Mouse (Mus musculus) testis, adult 2 months (tissue): ENCODE data around the gene Usp21.

ENCODE experiments used
- CTCF ChIP-seq: fragments of 200-500 bp; IDR thresholded peaks from 2 replicates; pipeline ENCODE4 v1.5.1; 2012; ENCODE audit warnings: low read depth, mild to moderate bottlenecking, inconsistent platforms, low read length, moderate library complexity; ENCODE audit not compliant: control insufficient read depth, insufficient read depth, insufficient replicate concordance
- POLR2A ChIP-seq: fragments of 200-500 bp; IDR thresholded peaks from 2 replicates; pipeline ENCODE4 v1.6.1; 2012; ENCODE audit warnings: low read depth, mild to moderate bottlenecking, inconsistent platforms, low read length, moderate library complexity; ENCODE audit not compliant: control insufficient read depth

DNA sequence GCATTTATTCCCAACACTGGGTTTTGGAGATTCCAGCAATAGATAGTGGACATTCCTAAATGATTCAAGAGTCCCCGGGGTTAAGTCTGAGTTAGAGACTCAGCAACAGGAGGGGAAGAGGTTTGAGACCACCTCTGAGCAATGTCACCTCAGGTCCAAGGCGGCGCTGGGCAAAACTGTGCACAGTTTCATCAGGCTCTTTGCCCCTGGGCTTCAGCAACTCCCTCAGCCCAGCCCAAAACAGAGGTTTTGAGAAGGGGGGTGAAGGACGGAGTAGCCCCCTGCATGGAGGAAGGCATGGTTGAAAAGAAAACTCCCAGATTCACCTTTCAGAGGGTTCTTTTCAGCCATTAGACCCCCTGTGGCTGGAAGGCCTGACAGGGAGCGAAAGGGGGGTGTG, 8.1 kb downstream of the Usp21 start:
- TF ChIP-seq CTCF = no peak
- no peak for TF ChIP-seq POLR2A
